Mouse (Mus musculus) CH12.LX (cell line): ENCODE results near the gene Cxcl10. TPM values are rescaled to one million over a fixed set of nuclear protein-coding genes. Genes with fewer than 3 reads are reported as not detected.
A peak's percentile ranks its signal among the peaks of the same experiment; 100 is the strongest.
"Not testable (repeated sequence)": the region's sequence is repeated elsewhere in the genome, so short reads cannot be mapped to it uniquely, and the experiment has no call there.

Source experiments
- DNase-seq: peaks from one replicate; pipeline ENCODE4 v3.0.0-alpha.2; 2013; ENCODE audit errors: extremely low read depth
- H3K27ac ChIP-seq: 2 replicates; pipeline ENCODE4 v1.5.1; 2012; ENCODE audit warnings: low read depth, mild to moderate bottlenecking, control low read depth, moderate library complexity; ENCODE audit not compliant: insufficient read depth
- H3K27me3 ChIP-seq: replicated peaks from 2 replicates; pipeline ENCODE3; 2012; ENCODE audit warnings: inconsistent platforms
- H3K36me3 ChIP-seq, 2 experiments: replicated peaks in 1 of 2; 2 replicates each; pipeline versions ENCODE3 to v1.6.1; 2012; ENCODE audit warnings: inconsistent platforms in 1 of 2, low read length in 1 of 2, mild to moderate bottlenecking in 1 of 2, mixed read lengths in 1 of 2, moderate library complexity in 1 of 2; ENCODE audit not compliant: control insufficient read depth in 1 of 2, insufficient read depth in 1 of 2
- H3K4me1 ChIP-seq, 2 experiments: 2 replicates each; pipeline ENCODE4 v1.6.1; 2012; ENCODE audit warnings: inconsistent platforms in 1 of 2, moderate library complexity in 1 of 2; ENCODE audit not compliant: insufficient read depth in 2 of 2, control insufficient read depth in 1 of 2
- H3K4me2 ChIP-seq: 2 replicates; pipeline ENCODE4 v1.6.1; 2012; ENCODE audit warnings: low read depth, mild to moderate bottlenecking, control low read depth; ENCODE audit not compliant: poor library complexity, insufficient read depth, severe bottlenecking
- H3K4me3 ChIP-seq, 3 experiments: fragments of 150-350 bp in 1 of 3; sonication (generic) in 1 of 3; replicated peaks in 1 of 3; 2 replicates each; pipeline versions ENCODE3 to v1.5.1; 2011 to 2012; ENCODE audit warnings: low read depth in 2 of 3, low read length in 2 of 3, mild to moderate bottlenecking in 2 of 3, moderate library complexity in 2 of 3, control low read depth in 1 of 3, improper control_type of control experiment in 1 of 3, inconsistent platforms in 1 of 3, mixed read lengths in 1 of 3; ENCODE audit not compliant: poor library complexity in 1 of 3
- H3K79me2 ChIP-seq: replicated peaks from 2 replicates; pipeline ENCODE4 v1.6.1; 2012; ENCODE audit warnings: mild to moderate bottlenecking, moderate library complexity; ENCODE audit not compliant: control insufficient read depth, poor library complexity, insufficient read depth, severe bottlenecking; ENCODE audit errors: extremely low read depth
- H3K9ac ChIP-seq: 2 replicates; pipeline ENCODE4 v1.6.1; 2012; ENCODE audit warnings: low read depth, mild to moderate bottlenecking, control low read depth, moderate library complexity; ENCODE audit not compliant: insufficient read depth
- H3K9me3 ChIP-seq: replicated peaks from 2 replicates; pipeline ENCODE3; 2012; ENCODE audit warnings: low read length, inconsistent platforms, mixed read lengths
- BHLHE40 ChIP-seq: IDR thresholded peaks from 2 replicates; pipeline ENCODE4 v1.6.1; 2011; ENCODE audit warnings: mild to moderate bottlenecking, low read depth, low read length, improper control_type of control experiment
- CHD1 ChIP-seq: IDR thresholded peaks from 2 replicates; pipeline ENCODE4 v1.6.1; 2012; ENCODE audit warnings: low read depth, low read length, improper control_type of control experiment, inconsistent platforms
- CHD2 ChIP-seq: IDR thresholded peaks from 2 replicates; pipeline ENCODE4 v1.6.1; 2011; ENCODE audit warnings: low read length, improper control_type of control experiment
- ELF1 ChIP-seq: IDR thresholded peaks from 2 replicates; pipeline ENCODE4 v1.6.1; 2014; ENCODE audit warnings: low read depth, mild to moderate bottlenecking, inconsistent platforms, low read length, improper control_type of control experiment
- ETS1 ChIP-seq: conservative IDR thresholded peaks from 2 replicates; pipeline ENCODE4 v1.6.1; 2012; ENCODE audit warnings: low read depth, mild to moderate bottlenecking, inconsistent platforms, low read length, improper control_type of control experiment, moderate library complexity
- GABPA ChIP-seq: IDR thresholded peaks from 2 replicates; pipeline ENCODE4 v1.6.1; 2012; ENCODE audit warnings: low read depth, low read length, improper control_type of control experiment, inconsistent platforms; ENCODE audit not compliant: insufficient replicate concordance
- IRF4 ChIP-seq: IDR thresholded peaks from 2 replicates; pipeline ENCODE4 v1.6.1; 2014; ENCODE audit warnings: low read depth, mild to moderate bottlenecking, inconsistent platforms, low read length, improper control_type of control experiment
- JUND ChIP-seq: conservative IDR thresholded peaks from 2 replicates; pipeline ENCODE4 v1.6.1; 2011; ENCODE audit warnings: low read depth, low read length, improper control_type of control experiment
- KAT2A ChIP-seq: IDR thresholded peaks from 2 replicates; pipeline ENCODE4 v1.6.1; 2012; ENCODE audit warnings: low read length, improper control_type of control experiment, inconsistent platforms; ENCODE audit not compliant: insufficient replicate concordance
- MAFK ChIP-seq: IDR thresholded peaks from 2 replicates; pipeline ENCODE4 v1.6.1; 2011; ENCODE audit warnings: low read length, improper control_type of control experiment; ENCODE audit not compliant: insufficient replicate concordance
- MAX ChIP-seq: IDR thresholded peaks from 2 replicates; pipeline ENCODE4 v1.6.1; 2011; ENCODE audit warnings: low read length, improper control_type of control experiment
- MAZ ChIP-seq: IDR thresholded peaks from 2 replicates; pipeline ENCODE4 v1.6.1; 2012; ENCODE audit warnings: low read depth, mild to moderate bottlenecking, inconsistent platforms, low read length, improper control_type of control experiment, moderate library complexity
- MXI1 ChIP-seq: IDR thresholded peaks from 2 replicates; pipeline ENCODE4 v1.6.1; 2011; ENCODE audit warnings: mild to moderate bottlenecking, low read depth, low read length, improper control_type of control experiment
- MYC ChIP-seq: IDR thresholded peaks from 2 replicates; pipeline ENCODE4 v1.6.1; 2011; ENCODE audit warnings: low read depth, mild to moderate bottlenecking, improper control_type of control experiment, low read length
- NRF1 ChIP-seq: IDR thresholded peaks from 2 replicates; pipeline ENCODE4 v1.6.1; 2014; ENCODE audit warnings: low read depth, mild to moderate bottlenecking, inconsistent platforms, low read length, improper control_type of control experiment, moderate library complexity
- POLR2A ChIP-seq: IDR thresholded peaks from 2 replicates; pipeline ENCODE4 v1.6.1; 2011; ENCODE audit warnings: low read depth, mild to moderate bottlenecking, improper control_type of control experiment, low read length
- SMC3 ChIP-seq: IDR thresholded peaks from 2 replicates; pipeline ENCODE4 v1.6.1; 2011; ENCODE audit warnings: low read depth, low read length, improper control_type of control experiment
- TBP ChIP-seq: conservative IDR thresholded peaks from 2 replicates; pipeline ENCODE4 v1.6.1; 2011; ENCODE audit warnings: low read depth, low read length, improper control_type of control experiment
- USF1 ChIP-seq: IDR thresholded peaks from 2 replicates; pipeline ENCODE4 v1.6.1; 2014; ENCODE audit warnings: low read depth, mild to moderate bottlenecking, inconsistent platforms, low read length, improper control_type of control experiment
- ZMIZ1 ChIP-seq: IDR thresholded peaks from 2 replicates; pipeline ENCODE4 v1.6.1; 2012; ENCODE audit warnings: low read depth, mild to moderate bottlenecking, inconsistent platforms, low read length, improper control_type of control experiment
- dilution Hi-C: fragments of 300-500 bp; cut with MboI; formaldehyde crosslinking; loops from 2 replicates; pipeline ENCODE4 v1.14.3; 2020; ENCODE audit warnings: low sequenced_read_pairs; ENCODE audit not compliant: extremely low pct_unique_long_range_greater_than_20kb, extremely low pct_ligation_motif_present
- in situ Hi-C: fragments of 300-500 bp; cut with MboI; formaldehyde crosslinking; loops from 3 replicates; pipeline ENCODE4 v1.14.3; 2019; ENCODE audit warnings: low sequenced_read_pairs, low pct_ligation_motif_present, low pct_unique_long_range_greater_than_20kb, mixed read lengths
- polyA plus RNA-seq: library from polyadenylated mRNA; unstranded; fragments of >175 nt; gene quantifications from 2 replicates; pipeline ENCODE4 v1.2.1, GENCODE M21; 2012; ENCODE audit warnings: low read depth; ENCODE audit not compliant: insufficient read length
- total RNA-seq, 2 experiments: library from RNA; depleted of rRNA; stranded (reverse); fragments of 300-350 nt in 1 of 2; fragments of >200 nt in 1 of 2; gene quantifications; 2 replicates each; pipeline ENCODE4 v1.2.3; 2012 to 2014

The Cxcl10 gene
- total and polyA plus RNA-seq, 3 experiments = 0.30 to 4.9 (median 2.6) TPM

DNA sequence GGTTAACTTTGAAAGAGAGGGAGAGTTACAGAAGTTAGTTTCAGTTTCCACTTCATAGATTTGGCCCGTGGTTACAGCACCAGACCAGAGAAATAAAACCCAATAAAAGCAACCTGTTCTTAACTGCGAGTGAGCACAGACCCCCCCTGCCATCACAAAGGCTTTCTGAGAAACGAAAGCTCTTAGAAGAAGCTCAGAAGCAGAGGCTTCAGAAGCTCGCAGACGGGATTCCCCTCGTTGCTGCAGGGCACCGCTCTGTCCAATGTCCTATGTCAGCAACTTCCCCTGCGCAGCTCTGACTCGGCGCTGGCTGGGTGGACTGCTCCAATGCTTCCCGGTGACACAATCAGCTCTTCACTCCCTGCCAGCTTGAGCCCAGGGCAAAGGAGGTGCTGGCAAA lies 4.8 kb upstream of the Cxcl10 start:
- peak; percentile 67 for DNase-seq
- dilution Hi-C loops = no loop called here
- H3K79me2 ChIP-seq = no peaks in the 10 kb centered on the region
- H3K4me1 ChIP-seq = peaks cover 19 to 33% of the 10 kb centered on the region in 2 experiments
- H3K4me3 ChIP-seq = peak overlapping the region; percentile 27 to 49 (median 30)
- peaks cover 2% of the 10 kb centered on the region for H3K9me3 ChIP-seq
- TF ChIP-seq JUND (no peak), MAFK (peak; percentile 80), GABPA (no peak), CHD2 (peak; percentile 74; the same call in 1 of the 2 replicates), ZMIZ1 (no peak), KAT2A (no peak), USF1 (no peak), POLR2A (no peak), TBP (no peak), MAX (no peak), IRF4 (peak; percentile 35; the same call in 1 of the 2 replicates), ELF1 (peak; percentile 42; the same call in 1 of the 2 replicates), MYC (no peak), MXI1 (no peak), CHD1 (no peak), ETS1 (peak; percentile 36; the same call in 1 of the 2 replicates), SMC3 (no peak), MAZ (0 out of 2 replicates have a peak, but pooled peaks have one; percentile 23), BHLHE40 (peak; percentile 49; the same call in 1 of the 2 replicates), NRF1 (peak; percentile 75)
- H3K4me2 ChIP-seq = peak overlapping the region; percentile 85
- H3K27me3 ChIP-seq = no peaks in the 10 kb centered on the region
- peak overlapping the region; percentile 4; the same call in 1 of the 2 replicates for H3K9ac ChIP-seq
- in situ Hi-C loops = no loop called here
- no peak overlapping the region for H3K27ac ChIP-seq
- H3K36me3 ChIP-seq = no peaks in the 10 kb centered on the region

- H3K4me1 ChIP-seq = peaks cover 24 to 41% of the 10 kb centered on the region in 2 experiments
- H3K4me3 ChIP-seq, dilution Hi-C loops, DNase-seq, H3K4me2 ChIP-seq, H3K9ac ChIP-seq, H3K36me3 ChIP-seq, H3K9me3 ChIP-seq, H3K27ac ChIP-seq, H3K27me3 ChIP-seq, in situ Hi-C loops, H3K79me2 ChIP-seq: not testable (repeated sequence)
Measured at GRCm38 (mm10) chr5:92352716-92353115, 4.0 kb upstream of the Cxcl10 start.
